Mouse (Mus musculus) frontal cortex, adult 2 months (tissue): ENCODE measurements around the gene Rnf151. TPM values are rescaled to one million over a fixed set of nuclear protein-coding genes. Genes with fewer than 3 reads are reported as not detected.
A peak's percentile ranks its signal among the peaks of the same experiment; 100 is the strongest.
"Not testable (repeated sequence)": the region's sequence is repeated elsewhere in the genome, so short reads cannot be mapped to it uniquely, and the experiment has no call there.

Experiments used
- DNase-seq, 2 experiments: peaks; one replicate each; pipeline ENCODE4 v3.0.0; 2022; ENCODE audit warnings: low spot score in 1 of 2; ENCODE audit errors: extremely low spot score in 1 of 2
- polyA plus RNA-seq: library from polyadenylated mRNA; depleted of rRNA; stranded (reverse); fragments of >200 nt; gene quantifications from 2 replicates; pipeline ENCODE4 v1.2.3, GENCODE M21; 2012; rRNA removed

Rnf151 gene
- polyA plus RNA-seq, 1 experiment: 0.38 TPM

DNA sequence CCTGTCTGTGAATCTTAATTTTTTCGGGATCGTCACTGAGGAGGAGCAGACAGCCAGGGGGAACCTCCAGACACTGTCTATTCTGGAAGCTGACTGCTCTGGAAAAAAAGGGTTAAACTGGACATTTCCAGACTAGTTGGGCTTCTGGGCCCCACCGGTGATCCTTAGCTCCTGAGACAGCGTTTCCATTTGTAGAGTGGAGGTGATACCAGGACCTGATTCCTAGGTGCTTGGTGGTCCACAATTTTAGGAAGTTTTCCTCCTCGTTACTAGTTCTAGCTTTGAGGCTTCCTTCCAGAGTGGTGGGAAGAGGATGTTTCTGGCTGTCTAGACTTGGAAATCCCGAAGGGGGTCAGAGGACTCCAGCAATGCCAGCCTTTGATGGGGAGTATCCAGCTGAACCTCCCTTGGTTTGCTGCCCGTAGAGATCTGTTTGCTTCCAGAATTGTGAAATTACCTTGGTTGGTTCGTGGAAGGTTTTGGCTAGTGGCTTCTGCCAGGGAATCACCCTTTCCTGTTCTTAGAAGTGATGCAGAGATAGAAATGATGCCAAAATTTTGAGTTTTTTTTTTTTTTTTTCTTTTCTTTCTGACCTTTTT is 47.5 kb downstream of the Rnf151 start:
- DNase-seq: no peak

DNA sequence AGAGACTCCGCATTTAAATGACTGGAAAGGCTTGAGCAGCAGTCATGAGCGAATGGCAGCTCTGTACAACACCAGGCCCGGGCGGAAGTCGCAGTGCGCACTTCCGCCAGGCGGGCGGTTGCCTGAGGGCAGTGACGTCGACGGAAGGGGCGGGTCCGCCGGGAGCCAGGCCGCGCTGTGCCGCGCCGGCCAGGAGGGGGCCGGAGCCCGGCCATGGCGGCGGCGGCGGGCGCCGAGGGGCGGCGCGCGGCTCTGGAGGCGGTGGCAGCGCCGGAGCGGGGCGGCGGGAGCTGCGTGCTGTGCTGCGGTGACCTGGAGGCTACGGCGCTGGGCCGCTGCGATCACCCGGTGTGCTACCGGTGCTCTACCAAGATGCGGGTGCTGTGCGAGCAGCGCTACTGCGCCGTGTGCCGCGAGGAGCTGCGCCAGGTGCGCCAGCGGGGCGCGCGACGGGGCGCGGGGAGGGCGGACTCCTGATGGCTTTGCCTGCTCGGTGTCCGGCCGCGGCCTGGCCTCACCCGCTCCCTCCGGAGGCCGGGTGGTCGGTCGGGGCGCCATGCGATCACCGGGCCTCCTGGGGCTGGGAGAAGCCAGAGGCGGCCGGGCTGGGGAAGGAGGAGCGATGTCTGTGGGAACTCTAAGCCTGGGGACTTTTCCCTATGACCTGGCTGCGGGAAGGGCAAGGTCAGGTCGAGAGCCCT is 48.2 kb downstream of the Rnf151 start, which contains the start of gene Zfp598:
Gene Zfp598 (plus strand): TSS at position 143 of the 701 bp plus-strand sequence.
- peak; percentile 84 to 94 for DNase-seq

GRCm38 (mm10) chr17:24669214-24669544 is 48.7 kb downstream of the Rnf151 start:
- DNase-seq: not testable (repeated sequence)

DNA sequence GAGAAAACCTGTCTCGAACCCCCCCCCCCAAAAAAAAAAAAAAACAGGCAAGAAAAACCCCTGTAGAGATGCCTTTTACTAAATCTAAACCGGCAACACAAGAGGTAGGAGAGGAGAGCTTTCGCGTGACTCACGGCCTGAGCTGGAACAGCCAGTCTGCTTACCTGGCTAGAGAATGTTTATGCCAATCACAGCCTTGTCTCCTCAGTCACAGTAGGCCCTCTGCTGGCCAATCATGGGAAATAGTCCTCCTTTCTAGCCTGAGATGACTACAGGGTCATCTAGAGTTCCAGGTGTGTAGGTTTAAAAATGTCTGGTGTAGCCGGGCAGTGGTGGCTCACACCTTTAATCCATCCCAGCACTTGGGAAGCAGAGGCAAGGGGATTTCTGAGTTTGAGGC is 50.4 kb downstream of the Rnf151 start:
- DNase-seq: peak in 1 of 2 experiments; percentile 70

DNA sequence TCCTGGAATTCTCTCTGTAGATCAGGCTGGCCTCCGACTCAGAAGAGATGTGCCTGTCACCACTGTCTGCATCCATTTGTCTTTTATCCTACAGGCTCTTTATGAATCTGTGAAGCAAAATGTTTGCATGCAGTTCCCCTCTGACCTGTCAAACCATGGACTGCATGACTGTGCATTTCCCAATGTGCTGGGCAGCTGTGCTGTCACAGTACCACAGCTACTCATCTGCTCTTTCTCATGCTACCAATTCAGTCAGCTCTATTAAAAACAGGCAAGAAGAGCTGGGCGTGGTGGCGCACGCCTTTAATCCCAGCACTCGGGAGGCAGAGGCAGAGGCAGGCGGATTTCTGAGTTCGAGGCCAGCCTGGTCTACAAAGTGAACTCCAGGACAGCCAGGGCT is 50.9 kb downstream of the Rnf151 start:
- DNase-seq: not testable (repeated sequence)

Other genes with a start within 250 kb of the Rnf151 start
- gene E4f1, start 247.8 kb downstream of the Rnf151 start, polyA plus RNA-seq: 86.1 and 86.4 TPM in 2 replicates
- gene Pgp, start 247.7 kb downstream of the Rnf151 start, polyA plus RNA-seq: 85.4 and 95.8 TPM in 2 replicates
- gene Bricd5, start 244.2 kb downstream of the Rnf151 start, polyA plus RNA-seq: 2.1 and 2.6 TPM in 2 replicates
- gene Mlst8, start 239.0 kb downstream of the Rnf151 start, polyA plus RNA-seq: 37.9 and 45.7 TPM in 2 replicates
- gene Caskin1, start 229.5 kb downstream of the Rnf151 start, polyA plus RNA-seq: 116 and 124 TPM in 2 replicates
- 194 and 212 TPM in 2 replicates for gene Traf7, start 190.1 kb downstream of the Rnf151 start, polyA plus RNA-seq
- 97.2 and 118 TPM in 2 replicates for gene Rab26, start 183.9 kb downstream of the Rnf151 start, polyA plus RNA-seq
- 85.1 and 85.3 TPM in 2 replicates for gene Pkd1, start 168.2 kb downstream of the Rnf151 start, polyA plus RNA-seq
- 175 and 194 TPM in 2 replicates for gene Tsc2, start 85.4 kb downstream of the Rnf151 start, polyA plus RNA-seq
- 8.8 and 10.7 TPM in 2 replicates for gene Nthl1, start 85.4 kb downstream of the Rnf151 start, polyA plus RNA-seq
- gene Slc9a3r2, start 67.7 kb downstream of the Rnf151 start, polyA plus RNA-seq: 80.5 and 83.9 TPM in 2 replicates
- gene Npw, start 59.6 kb downstream of the Rnf151 start, polyA plus RNA-seq: 0.65 TPM in 1 of 2 replicates, not detected in the other
- 53.8 and 59.4 TPM in 2 replicates for gene Zfp598, start 48.4 kb downstream of the Rnf151 start, polyA plus RNA-seq
- 170 and 183 TPM in 2 replicates for gene Syngr3, start 28.1 kb downstream of the Rnf151 start, polyA plus RNA-seq
- gene Gfer, start 21.9 kb downstream of the Rnf151 start, polyA plus RNA-seq: 22.6 and 24.1 TPM in 2 replicates
- 5.9 and 6.7 TPM in 2 replicates for gene Noxo1, start 21.8 kb downstream of the Rnf151 start, polyA plus RNA-seq
- gene Tbl3, start 10.4 kb downstream of the Rnf151 start, polyA plus RNA-seq: 56.1 and 56.2 TPM in 2 replicates
- 967 and 1,066 TPM in 2 replicates for gene Rps2, start 53 bp upstream of the Rnf151 start, polyA plus RNA-seq
- 445 and 493 TPM in 2 replicates for gene Ndufb10, start 6.4 kb upstream of the Rnf151 start, polyA plus RNA-seq
- gene Rpl3l, start 9.8 kb upstream of the Rnf151 start, polyA plus RNA-seq: 0.56 and 0.65 TPM in 2 replicates
- gene Msrb1, start 18.6 kb upstream of the Rnf151 start, polyA plus RNA-seq: 32.7 and 37.7 TPM in 2 replicates
- gene Hs3st6, start 34.9 kb upstream of the Rnf151 start, polyA plus RNA-seq: 0.66 and 0.78 TPM in 2 replicates
- not detected in 2 replicates for gene Meiob, start 86.2 kb upstream of the Rnf151 start, polyA plus RNA-seq
- gene Hagh, start 122.1 kb upstream of the Rnf151 start, polyA plus RNA-seq: 125 and 142 TPM in 2 replicates
- gene Fahd1, start 132.3 kb upstream of the Rnf151 start, polyA plus RNA-seq: 23.5 and 26.0 TPM in 2 replicates
- 0.06 and 0.16 TPM in 2 replicates for gene Igfals, start 147.9 kb upstream of the Rnf151 start, polyA plus RNA-seq
- 29.0 and 31.4 TPM in 2 replicates for gene Nubp2, start 168.3 kb upstream of the Rnf151 start, polyA plus RNA-seq
- 69.1 and 78.1 TPM in 2 replicates for gene Spsb3, start 168.6 kb upstream of the Rnf151 start, polyA plus RNA-seq
- 63.7 and 67.9 TPM in 2 replicates for gene Eme2, start 177.0 kb upstream of the Rnf151 start, polyA plus RNA-seq
- gene Mrps34, start 177.1 kb upstream of the Rnf151 start, polyA plus RNA-seq: 111 and 127 TPM in 2 replicates
- 76.8 and 81.6 TPM in 2 replicates for gene Nme3, start 178.4 kb upstream of the Rnf151 start, polyA plus RNA-seq
- gene Mapk8ip3, start 218.9 kb upstream of the Rnf151 start, polyA plus RNA-seq: 325 and 357 TPM in 2 replicates
- 4.6 and 6.3 TPM in 2 replicates for gene Jpt2, start 242.6 kb upstream of the Rnf151 start, polyA plus RNA-seq